Mouse (Mus musculus): ENCODE results near the gene Fez1.
A peak's percentile ranks its signal among the peaks of the same experiment; 100 is the strongest.

Gene Fez1

DNA sequence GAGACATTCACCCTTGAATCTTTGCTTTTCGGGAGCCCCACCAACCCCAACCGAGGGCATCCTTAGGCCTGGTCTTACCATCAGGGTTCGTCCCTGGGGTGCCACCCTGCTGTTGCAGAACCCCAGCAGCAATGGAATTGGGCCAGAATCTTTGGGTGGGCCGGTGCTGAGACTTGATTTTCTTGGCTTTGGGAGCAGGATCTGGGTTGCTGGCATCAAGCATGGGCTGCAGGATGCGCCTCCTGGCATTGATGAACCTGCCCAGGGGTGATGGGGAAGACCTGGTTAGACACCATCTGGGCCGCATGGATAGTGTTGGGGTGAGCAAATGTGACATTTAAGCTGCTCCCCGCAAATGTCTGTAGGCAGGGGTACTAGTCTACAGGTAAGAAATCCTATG lies 72.6 kb downstream of the Fez1 start:
- DNase-seq (ENCODE audit: low read depth, low spot score) = no peak

DNA sequence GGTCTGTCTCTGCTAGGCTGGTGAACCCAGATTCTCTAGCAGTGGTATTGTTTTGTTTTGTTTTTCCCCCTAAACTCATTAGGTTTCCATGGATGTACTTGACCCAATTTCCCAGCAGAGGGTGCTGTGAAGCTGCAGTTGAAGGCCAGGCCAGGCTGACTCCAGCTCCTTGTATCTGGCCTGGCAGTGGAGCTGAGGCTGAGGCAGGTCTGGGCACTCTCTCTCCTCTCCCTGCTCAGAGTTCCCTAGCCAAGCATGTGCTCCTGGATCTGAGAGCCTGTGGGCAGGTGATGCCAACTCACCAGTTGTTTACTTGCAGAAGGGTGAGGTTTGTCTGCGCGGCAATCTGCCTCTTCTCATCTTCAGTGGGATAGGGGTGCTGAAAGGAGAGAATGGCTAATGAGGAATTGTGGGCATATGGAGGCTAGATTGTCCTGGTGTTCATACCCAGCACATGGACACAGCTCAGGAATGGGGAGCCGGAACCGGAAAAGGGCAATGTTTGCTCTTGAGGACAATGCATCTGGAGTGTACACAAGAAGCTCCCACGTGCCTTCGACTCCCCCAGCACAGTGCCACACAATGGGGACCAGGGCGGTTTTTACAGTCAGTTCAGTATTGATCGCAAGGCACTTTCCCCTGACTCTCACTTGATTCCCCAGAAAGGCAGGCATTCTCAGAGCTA lies 73.5 kb downstream of the Fez1 start:
- DNase-seq (ENCODE audit: low read depth, low spot score) = no peak

DNA sequence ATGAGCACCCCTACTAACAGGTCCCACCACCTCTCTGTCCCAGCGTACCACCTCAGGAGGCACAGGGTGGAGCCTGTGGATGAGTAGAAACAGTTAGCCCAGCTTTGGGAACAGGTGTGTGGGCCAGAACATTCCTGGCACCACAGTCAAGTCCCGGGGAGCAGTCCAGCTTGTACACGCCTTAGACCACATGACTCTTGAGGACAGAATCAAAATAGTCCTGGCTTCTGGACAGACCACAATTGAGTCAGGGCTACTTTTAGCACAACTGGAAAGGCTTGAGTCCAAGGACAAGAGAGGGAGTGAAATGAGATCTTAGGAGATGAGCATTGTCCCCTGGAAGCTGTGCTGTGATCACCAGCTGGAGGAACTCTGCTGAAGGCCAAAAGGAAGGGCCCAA lies 76.9 kb downstream of the Fez1 start:
- DNase-seq (ENCODE audit: low read depth, low spot score) = no peak

DNA sequence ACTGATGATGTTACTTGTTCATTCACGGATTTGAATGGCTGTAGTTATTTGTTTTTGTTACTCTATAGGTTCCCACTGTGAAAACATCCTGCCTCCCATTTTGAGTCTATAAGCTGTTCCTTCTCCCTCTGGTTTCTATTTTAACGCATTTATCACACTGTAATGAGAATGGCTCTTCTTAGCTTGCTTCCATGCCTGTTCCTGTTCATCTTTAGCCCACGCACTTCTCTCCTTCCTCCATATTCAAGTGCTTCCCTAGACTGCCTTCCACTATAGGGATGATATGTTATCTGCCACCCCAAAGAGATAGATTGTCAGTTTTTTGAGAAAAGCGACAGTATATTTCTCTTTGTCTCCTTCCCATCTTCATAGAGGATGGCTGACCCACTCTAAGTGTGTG lies 78.8 kb downstream of the Fez1 start:
- no peak for DNase-seq (ENCODE audit: low read depth, low spot score)

- no peak for DNase-seq (ENCODE audit: low read depth, low spot score)
Measured at GRCm38 (mm10) chr9:36905452-36905851, 83.8 kb downstream of the Fez1 start.

- DNase-seq (ENCODE audit: low read depth, low spot score) = peak; percentile 48
Measured at GRCm38 (mm10) chr9:36916362-36916761, 94.7 kb downstream of the Fez1 start.

DNA sequence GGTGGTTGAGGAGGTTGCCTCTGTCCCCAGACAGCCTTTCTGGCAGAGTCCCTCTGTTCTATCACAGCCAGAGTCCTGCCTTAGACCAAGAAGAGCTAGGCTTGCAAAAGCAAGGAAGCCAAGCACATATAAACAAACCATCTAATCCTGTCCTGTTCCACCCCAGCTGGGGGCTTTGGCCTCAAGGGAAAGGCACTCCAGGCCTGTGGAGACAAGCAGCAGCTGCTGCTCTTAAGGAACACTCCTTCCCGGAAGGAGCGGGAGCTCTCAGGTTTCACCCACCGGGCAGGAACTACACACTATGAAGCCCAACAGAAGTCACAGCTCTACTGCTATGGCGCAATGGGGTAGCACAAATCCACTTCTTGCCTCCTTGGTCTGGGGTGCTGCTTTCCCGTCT lies 95.3 kb downstream of the Fez1 start:
- no peak for DNase-seq (ENCODE audit: low read depth, low spot score)

GRCm38 (mm10) chr9:36918582-36918981 lies 96.9 kb downstream of the Fez1 start:
- DNase-seq (ENCODE audit: low read depth, low spot score) = no peak

DNA sequence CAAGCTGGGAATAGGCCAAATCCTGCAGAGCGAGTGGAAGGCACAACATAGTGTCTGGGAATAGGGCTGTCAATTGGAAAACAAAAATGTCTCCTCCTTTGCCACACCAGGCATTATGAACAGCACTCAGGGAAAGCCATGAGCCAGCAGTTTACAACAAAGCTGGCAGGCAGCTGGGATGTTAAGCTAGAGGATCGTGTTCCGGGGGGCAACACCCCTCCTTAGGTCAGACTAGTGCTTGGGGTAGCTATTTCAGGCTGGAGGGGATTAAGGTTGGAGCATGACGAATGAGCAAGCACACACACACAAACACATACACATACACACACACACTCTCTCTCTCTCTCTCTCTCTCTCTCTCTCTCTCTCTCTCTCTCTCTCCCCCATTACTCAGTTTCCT lies 97.8 kb downstream of the Fez1 start:
- no peak for DNase-seq (ENCODE audit: low read depth, low spot score)

GRCm38 (mm10) chr9:36921718-36922415 lies 100.2 kb downstream of the Fez1 start:
- no peak for DNase-seq (ENCODE audit: low read depth, low spot score)

DNA sequence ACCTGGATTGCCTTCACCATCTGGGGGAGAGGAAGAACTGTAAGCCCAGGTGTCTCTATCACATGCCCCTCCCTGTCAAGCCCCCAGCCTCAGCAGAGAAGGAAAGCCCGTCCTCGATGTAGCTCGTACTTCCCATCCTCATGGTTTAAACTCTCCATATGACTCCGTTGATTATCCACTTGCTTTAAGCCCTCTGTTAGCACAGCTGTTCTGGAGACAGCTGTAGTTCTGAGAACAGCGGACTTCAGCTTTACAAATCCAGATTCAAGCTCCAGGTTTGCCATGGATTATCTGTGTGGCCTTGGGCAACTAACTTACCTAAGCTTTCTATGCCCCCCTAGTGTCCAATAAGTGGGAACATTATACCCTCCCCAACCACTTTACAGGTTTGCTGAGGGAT lies 102.1 kb downstream of the Fez1 start:
- no peak for DNase-seq (ENCODE audit: low read depth, low spot score)
